Mouse (Mus musculus) embryonic facial prominence, embryonic 15.5 days (tissue): ENCODE measurements around the gene Zc3h8. TPM values are rescaled to one million over a fixed set of nuclear protein-coding genes. Genes with fewer than 3 reads are reported as not detected.

Experiments
- ATAC-seq: fragments of 200-750 bp; cut with Nextera tagmentation; 2 replicates; pipeline ENCODE4 v1.8.0; 2017; ENCODE audit warnings: low read depth, moderate TSS enrichment; ENCODE audit not compliant: insufficient number of reproducible peaks, low FRiP score, low TSS enrichment
- H3K27ac ChIP-seq: fragments of 300-500 bp; sonication (generic); replicated peaks from 2 replicates; pipeline ENCODE4 v1.5.1; 2015; ENCODE audit warnings: mild to moderate bottlenecking, inconsistent platforms
- H3K27me3 ChIP-seq: fragments of 300-500 bp; sonication (generic); 2 replicates; pipeline ENCODE4 v1.6.1; 2015; ENCODE audit warnings: inconsistent platforms
- H3K36me3 ChIP-seq: fragments of 300-500 bp; sonication (generic); 2 replicates; pipeline ENCODE4 v1.6.1; 2015; ENCODE audit warnings: mild to moderate bottlenecking, inconsistent platforms
- H3K4me1 ChIP-seq: fragments of 300-500 bp; sonication (generic); 2 replicates; pipeline ENCODE4 v1.6.1; 2015; ENCODE audit warnings: inconsistent platforms
- H3K4me2 ChIP-seq: fragments of 300-500 bp; sonication (generic); replicated peaks from 2 replicates; pipeline ENCODE4 v1.6.1; 2015; ENCODE audit warnings: mild to moderate bottlenecking, inconsistent platforms
- H3K4me3 ChIP-seq: fragments of 300-500 bp; sonication (generic); replicated peaks from 2 replicates; pipeline ENCODE4 v1.5.1; 2015; ENCODE audit warnings: mild to moderate bottlenecking, inconsistent platforms
- H3K9ac ChIP-seq: fragments of 300-500 bp; sonication (generic); 2 replicates; pipeline ENCODE4 v1.6.1; 2015; ENCODE audit warnings: inconsistent platforms
- H3K9me3 ChIP-seq: fragments of 300-500 bp; sonication (generic); replicated peaks from 2 replicates; pipeline ENCODE4 v1.6.1; 2016; ENCODE audit warnings: inconsistent platforms
- WGBS: fragments of 180-500 bp; shearing (Covaris S2); methylation state at CpG from one replicate; pipeline ENCODE4 v1.1.7; 2015; 5-methylcytosine and 5-hydroxymethylcytosine counted together
- microRNA-seq: library from miRNA; unstranded; fragments of <30 nt; microRNA quantifications from one replicate; pipeline ENCODE4, GENCODE M21; 2016; ENCODE audit warnings: borderline number of aligned reads
- polyA plus RNA-seq: library from polyadenylated mRNA; unstranded; fragments of >200 nt; fragmentation: Nextera tagmentation; extraction: Ambion mirVana; gene quantifications from 2 replicates; pipeline ENCODE4 v1.2.1, GENCODE M21; 2015

Zc3h8 gene
- polyA plus RNA-seq, 1 experiment from 2014 or later, result 6.8 TPM

DNA sequence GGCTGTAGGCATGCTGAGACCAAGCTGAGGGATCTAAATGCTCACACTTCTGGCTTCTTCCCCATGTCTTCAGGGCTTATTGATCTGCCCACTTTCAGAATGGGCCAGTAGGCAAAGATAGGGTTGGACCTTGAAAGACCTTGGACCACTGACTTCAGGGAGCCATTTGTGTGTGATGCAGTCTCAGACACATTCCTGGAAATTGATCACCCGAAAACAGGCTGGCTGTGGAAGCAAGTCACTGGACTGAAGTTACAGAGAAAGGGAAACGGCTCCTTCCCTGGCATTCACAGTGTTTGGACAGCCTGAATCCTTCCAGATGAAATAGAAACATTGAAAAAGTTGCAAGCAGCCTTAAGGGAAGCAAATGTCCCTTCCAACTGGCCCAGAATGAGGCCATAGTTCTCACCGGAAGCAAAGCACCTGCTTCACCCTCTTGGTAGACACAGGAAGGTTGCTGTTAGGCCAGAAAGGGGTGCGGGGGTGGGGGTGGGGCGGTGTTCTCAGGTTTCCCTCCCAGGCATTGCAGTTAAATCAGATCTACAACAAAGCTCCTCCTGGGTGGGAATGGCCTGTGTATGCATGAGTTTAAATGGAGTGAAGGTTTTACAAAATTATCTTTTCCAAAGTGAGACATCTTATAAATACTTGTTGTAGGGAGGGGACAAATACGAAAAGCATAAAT is 55.9 kb downstream of the Zc3h8 start:
- peaks cover 4% of the 10 kb centered on the region for H3K4me1 ChIP-seq
- no peak overlapping the region for H3K27ac ChIP-seq
- H3K9me3 ChIP-seq, result no peaks in the 10 kb centered on the region
- no peaks in the 10 kb centered on the region for H3K27me3 ChIP-seq
- 47% methylated on average over 6 of the region's 6 CpGs for WGBS
- H3K36me3 ChIP-seq, result no peaks in the 10 kb centered on the region
- ATAC-seq, result no peak
- H3K4me3 ChIP-seq, result no peak overlapping the region
- no peak overlapping the region for H3K9ac ChIP-seq
- no peak overlapping the region for H3K4me2 ChIP-seq

DNA sequence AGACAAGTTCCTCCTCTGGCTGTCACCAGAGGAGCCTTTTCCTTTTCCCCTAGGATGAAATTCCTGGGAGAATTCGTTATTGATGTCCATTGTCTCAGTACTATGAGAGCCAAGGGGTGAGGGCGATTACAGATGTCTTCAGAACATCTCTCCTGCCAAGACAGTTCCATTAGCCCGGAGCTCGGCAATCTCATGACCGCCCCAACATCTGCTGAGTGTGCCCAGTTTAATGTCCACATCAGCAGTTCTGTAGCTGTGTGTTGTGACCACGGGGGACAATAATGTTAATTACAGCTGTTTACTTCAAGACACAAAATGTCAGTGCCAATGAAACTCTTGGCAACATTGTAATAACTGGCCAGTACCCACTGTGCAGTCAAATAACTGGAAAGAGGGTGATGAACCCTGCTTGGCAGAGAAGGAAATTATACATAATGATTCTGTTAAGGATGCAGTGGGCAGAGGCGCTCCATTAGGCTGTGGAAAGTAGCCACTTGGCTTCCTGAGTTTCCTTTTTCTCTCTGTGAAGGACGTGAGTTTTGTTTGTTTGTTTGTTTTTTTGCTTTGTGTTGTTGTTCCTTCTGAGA is 58.6 kb downstream of the Zc3h8 start:
- H3K9me3 ChIP-seq, result no peaks in the 10 kb centered on the region
- no peak overlapping the region for H3K4me3 ChIP-seq
- H3K4me1 ChIP-seq, result no peaks in the 10 kb centered on the region
- 79% methylated on average over 8 of the region's 8 CpGs for WGBS
- ATAC-seq, result no peak
- no peaks in the 10 kb centered on the region for H3K36me3 ChIP-seq
- no peak overlapping the region for H3K9ac ChIP-seq
- H3K27ac ChIP-seq, result no peak overlapping the region
- no peak overlapping the region for H3K4me2 ChIP-seq
- no peaks in the 10 kb centered on the region for H3K27me3 ChIP-seq

DNA sequence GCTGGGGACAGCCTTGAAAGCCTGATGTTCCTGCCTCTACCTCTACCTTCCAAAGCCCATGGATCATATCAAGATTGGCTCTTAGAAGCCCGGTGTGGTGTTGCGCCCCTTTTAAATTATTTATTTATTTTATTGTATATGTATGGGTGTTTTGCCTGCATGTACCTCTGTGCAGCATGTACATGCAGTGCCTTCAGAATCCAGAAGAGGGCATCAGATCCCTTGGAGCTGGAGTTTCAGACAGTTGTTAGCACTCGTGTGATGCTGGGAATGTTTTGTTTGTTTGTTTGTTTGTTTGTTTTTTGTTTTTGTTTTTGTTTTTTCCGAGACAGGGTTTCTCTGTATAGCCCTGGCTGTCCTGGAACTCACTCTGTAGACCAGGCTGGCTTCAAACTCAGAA is 62.6 kb downstream of the Zc3h8 start:
- Histone ChIP-seq H3K9me3 (no peaks in the 10 kb centered on the region), H3K27me3 (no peaks in the 10 kb centered on the region), H3K36me3 (no peaks in the 10 kb centered on the region), H3K27ac (no peak overlapping the region), H3K9ac (no peak overlapping the region), H3K4me3 (no peak overlapping the region), H3K4me1 (no peaks in the 10 kb centered on the region), H3K4me2 (no peak overlapping the region)
- WGBS, result 69% methylated on average over 4 of the region's 4 CpGs
- ATAC-seq, result no peak

Small RNA genes within 50 kb of the gene (microRNA-seq; reads per million reads assigned to microRNA genes)
- not detected for gene Gm22859

Other genes starting within 250 kb of the Zc3h8 start
- gene Mertk, start 245.1 kb downstream of the Zc3h8 start, polyA plus RNA-seq, result 10.2 and 10.3 TPM in 2 replicates
- 29.9 and 34.1 TPM in 2 replicates for gene Tmem87b, start 126.0 kb downstream of the Zc3h8 start, polyA plus RNA-seq
- 4.6 and 5.9 TPM in 2 replicates for gene Fbln7, start 81.1 kb downstream of the Zc3h8 start, polyA plus RNA-seq
- gene Zc3h6, start 23.3 kb upstream of the Zc3h8 start, polyA plus RNA-seq, result 2.4 and 2.5 TPM in 2 replicates
- 15.8 and 16.2 TPM in 2 replicates for gene Gm10762, start 23.6 kb upstream of the Zc3h8 start, polyA plus RNA-seq
- 0.12 TPM in 1 of 2 replicates, not detected in the other for gene Vinac1, start 104.1 kb upstream of the Zc3h8 start, polyA plus RNA-seq
- gene Ttl, start 121.9 kb upstream of the Zc3h8 start, polyA plus RNA-seq, result 14.8 and 15.9 TPM in 2 replicates
- 21.9 and 25.1 TPM in 2 replicates for gene Polr1b, start 156.9 kb upstream of the Zc3h8 start, polyA plus RNA-seq
- 25.2 and 26.8 TPM in 2 replicates for gene Chchd5, start 185.6 kb upstream of the Zc3h8 start, polyA plus RNA-seq